Mouse (Mus musculus) heart, embryonic 11.5 days (tissue): ENCODE measurements around the gene Etnppl. TPM values are rescaled to one million over a fixed set of nuclear protein-coding genes. Genes with fewer than 3 reads are reported as not detected.

Source experiments
- ATAC-seq: fragments of 200-750 bp; cut with Nextera tagmentation; replicated peaks from 2 replicates; pipeline ENCODE4 v1.8.0; 2017; ENCODE audit warnings: moderate library complexity; ENCODE audit not compliant: insufficient number of reproducible peaks, low FRiP score, low TSS enrichment
- H3K27ac ChIP-seq: fragments of 300-500 bp; sonication (generic); 2 replicates; pipeline ENCODE4 v1.5.1; 2014; ENCODE audit warnings: mild to moderate bottlenecking, low read depth, low read length
- H3K27me3 ChIP-seq: fragments of 300-500 bp; sonication (generic); 2 replicates; pipeline ENCODE4 v1.6.1; 2014; ENCODE audit warnings: mild to moderate bottlenecking, low read length, mixed read lengths; ENCODE audit not compliant: control insufficient read depth, insufficient read depth
- H3K36me3 ChIP-seq: fragments of 300-500 bp; sonication (generic); 2 replicates; pipeline ENCODE4 v1.6.1; 2014; ENCODE audit warnings: mild to moderate bottlenecking, low read length, moderate library complexity, mixed read lengths; ENCODE audit not compliant: control insufficient read depth, insufficient read depth
- H3K4me1 ChIP-seq: fragments of 300-500 bp; sonication (generic); 2 replicates; pipeline ENCODE4 v1.6.1; 2014; ENCODE audit warnings: low read length; ENCODE audit not compliant: control insufficient read depth, insufficient read depth
- H3K4me2 ChIP-seq: fragments of 300-500 bp; sonication (generic); 2 replicates; pipeline ENCODE4 v1.6.1; 2014; ENCODE audit warnings: mild to moderate bottlenecking, moderate library complexity
- H3K4me3 ChIP-seq: fragments of 300-500 bp; sonication (generic); 2 replicates; pipeline ENCODE4 v1.5.1; 2014; ENCODE audit warnings: low read depth, low read length
- H3K9ac ChIP-seq: fragments of 300-500 bp; sonication (generic); 2 replicates; pipeline ENCODE4 v1.6.1; 2014; ENCODE audit warnings: mild to moderate bottlenecking, low read depth, low read length, moderate library complexity
- H3K9me3 ChIP-seq: fragments of 300-500 bp; sonication (generic); replicated peaks from 2 replicates; pipeline ENCODE4 v1.6.1; 2016; ENCODE audit warnings: low read length; ENCODE audit not compliant: control insufficient read depth
- WGBS: fragments of 180-500 bp; shearing (Covaris S2); extraction: QIAGEN DNeasy Blood & Tissue Kit; methylation state at CpG from one replicate; pipeline ENCODE4 v1.1.7; 2014; ENCODE audit not compliant: insufficient replicate concordance; 5-methylcytosine and 5-hydroxymethylcytosine counted together
- polyA plus RNA-seq: library from polyadenylated mRNA; unstranded; fragments of >200 nt; fragmentation: Nextera tagmentation; extraction: Ambion mirVana; gene quantifications from 2 replicates; pipeline ENCODE4 v1.2.1, GENCODE M21; 2014

Gene Etnppl
- polyA plus RNA-seq, 1 experiment from 2014 or later: not detected

GRCm38 (mm10) chr3:130646110-130646810 is 29.0 kb downstream of the Etnppl start:
- no peak for ATAC-seq
- Histone ChIP-seq H3K27me3 (no peaks in the 10 kb centered on the region), H3K4me3 (no peak overlapping the region)

GRCm38 (mm10) chr3:130649569-130649968 is 32.3 kb downstream of the Etnppl start:
- ATAC-seq: no peak
- H3K9ac ChIP-seq: no peak overlapping the region
- no peaks in the 10 kb centered on the region for H3K4me1 ChIP-seq
- no peaks in the 10 kb centered on the region for H3K27me3 ChIP-seq
- no peak overlapping the region for H3K4me2 ChIP-seq
- H3K4me3 ChIP-seq: no peak overlapping the region
- WGBS: 28% methylated on average over 6 of the region's 6 CpGs
- H3K9me3 ChIP-seq: no peaks in the 10 kb centered on the region
- no peak overlapping the region for H3K27ac ChIP-seq
- no peaks in the 10 kb centered on the region for H3K36me3 ChIP-seq

More at GRCm38 (mm10) chr3:130646110-130646810, 29.0 kb downstream of the Etnppl start:
- no peak overlapping the region for H3K9ac ChIP-seq
- H3K4me2 ChIP-seq: no peak overlapping the region
- no peaks in the 10 kb centered on the region for H3K9me3 ChIP-seq
- 79% methylated on average over 11 of the region's 11 CpGs for WGBS
- no peak overlapping the region for H3K27ac ChIP-seq
- H3K4me1 ChIP-seq: no peaks in the 10 kb centered on the region
- H3K36me3 ChIP-seq: no peaks in the 10 kb centered on the region

- H3K36me3 ChIP-seq: no peaks in the 10 kb centered on the region
- no peak for ATAC-seq
- no peaks in the 10 kb centered on the region for H3K9me3 ChIP-seq
- H3K4me3 ChIP-seq: no peak overlapping the region
- H3K4me2 ChIP-seq: no peak overlapping the region
- H3K27ac ChIP-seq: no peak overlapping the region
- H3K27me3 ChIP-seq: no peaks in the 10 kb centered on the region
- no peak overlapping the region for H3K9ac ChIP-seq
- H3K4me1 ChIP-seq: no peaks in the 10 kb centered on the region
- 35% methylated on average over 6 of the region's 6 CpGs for WGBS
These were observed 43.4 kb downstream of the Etnppl start for GRCm38 (mm10) chr3:130660619-130661018.

GRCm38 (mm10) chr3:130662496-130662895 is 45.2 kb downstream of the Etnppl start:
- H3K9ac ChIP-seq: no peak overlapping the region
- H3K4me2 ChIP-seq: no peak overlapping the region
- no peak overlapping the region for H3K4me3 ChIP-seq
- H3K4me1 ChIP-seq: no peaks in the 10 kb centered on the region
- H3K9me3 ChIP-seq: no peaks in the 10 kb centered on the region
- ATAC-seq: no peak
- no peaks in the 10 kb centered on the region for H3K36me3 ChIP-seq
- WGBS: 86% methylated on average over 3 of the region's 3 CpGs
- H3K27me3 ChIP-seq: no peaks in the 10 kb centered on the region
- no peak overlapping the region for H3K27ac ChIP-seq

- Histone ChIP-seq H3K4me3 (no peak overlapping the region), H3K4me1 (no peaks in the 10 kb centered on the region), H3K27me3 (no peaks in the 10 kb centered on the region), H3K4me2 (no peak overlapping the region), H3K9me3 (no peaks in the 10 kb centered on the region), H3K9ac (no peak overlapping the region), H3K27ac (no peak overlapping the region), H3K36me3 (no peaks in the 10 kb centered on the region)
- ATAC-seq: no peak
- WGBS: 73% methylated on average over 14 of the region's 14 CpGs
These were observed 54.0 kb downstream of the Etnppl start for GRCm38 (mm10) chr3:130671291-130671690.

GRCm38 (mm10) chr3:130677671-130678460 is 60.6 kb downstream of the Etnppl start:
- Histone ChIP-seq H3K27me3 (no peaks in the 10 kb centered on the region), H3K4me2 (no peak overlapping the region), H3K4me1 (no peaks in the 10 kb centered on the region), H3K36me3 (no peaks in the 10 kb centered on the region), H3K9me3 (no peaks in the 10 kb centered on the region), H3K4me3 (no peak overlapping the region), H3K9ac (no peak overlapping the region), H3K27ac (no peak overlapping the region)
- ATAC-seq: no peak
- 90% methylated on average over 19 of the region's 19 CpGs for WGBS

GRCm38 (mm10) chr3:130681226-130681625 is 64.0 kb downstream of the Etnppl start:
- Histone ChIP-seq H3K36me3 (no peaks in the 10 kb centered on the region), H3K4me1 (no peaks in the 10 kb centered on the region), H3K9me3 (no peaks in the 10 kb centered on the region), H3K4me3 (no peak overlapping the region), H3K27me3 (no peaks in the 10 kb centered on the region), H3K9ac (no peak overlapping the region), H3K4me2 (no peak overlapping the region), H3K27ac (no peak overlapping the region)
- ATAC-seq: no peak
- WGBS: 75% methylated on average over 2 of the region's 2 CpGs

- no peak overlapping the region for H3K4me3 ChIP-seq
- WGBS: 83% methylated on average over 9 of the region's 9 CpGs
- no peak overlapping the region for H3K27ac ChIP-seq
- no peak for ATAC-seq
- H3K9ac ChIP-seq: no peak overlapping the region
- no peaks in the 10 kb centered on the region for H3K27me3 ChIP-seq
- no peaks in the 10 kb centered on the region for H3K9me3 ChIP-seq
- no peak overlapping the region for H3K4me2 ChIP-seq
- H3K4me1 ChIP-seq: no peaks in the 10 kb centered on the region
- H3K36me3 ChIP-seq: no peaks in the 10 kb centered on the region
These were observed 64.9 kb downstream of the Etnppl start for GRCm38 (mm10) chr3:130682183-130682582.
